Mouse (Mus musculus): ENCODE data around the gene Vtcn1. TPM values are rescaled to one million over a fixed set of nuclear protein-coding genes. Genes with fewer than 3 reads are reported as not detected.

Gene Vtcn1
- polyA plus RNA-seq, 1 experiment from 2014 or later: 0.19 TPM

- H3K27me3 ChIP-seq (replicated peaks): no peaks in the 10 kb centered on the region
- no peak overlapping the region for H3K4me3 ChIP-seq
- WGBS: 73% methylated on average over 6 of the region's 6 CpGs
- H3K36me3 ChIP-seq: peaks cover 37% of the 10 kb centered on the region
- H3K27ac ChIP-seq (replicated peaks): no peak overlapping the region
- H3K4me1 ChIP-seq: peaks cover 46% of the 10 kb centered on the region
- H3K4me2 ChIP-seq: no peak overlapping the region
- no peaks in the 10 kb centered on the region for H3K9me3 ChIP-seq
- ATAC-seq (ENCODE audit: extremely low read depth, insufficient number of reproducible peaks, low FRiP score, low TSS enrichment): no peak
- H3K9ac ChIP-seq: no peak overlapping the region
Measured at GRCm38 (mm10) chr3:100924065-100924732, 98.9 kb downstream of the Vtcn1 start.

GRCm38 (mm10) chr3:100925176-100925575, 99.9 kb downstream of the Vtcn1 start:
- ATAC-seq (ENCODE audit: extremely low read depth, insufficient number of reproducible peaks, low FRiP score, low TSS enrichment): no peak
- peaks cover 46% of the 10 kb centered on the region for H3K4me1 ChIP-seq
- no peak overlapping the region for H3K4me2 ChIP-seq
- no peak overlapping the region for H3K27ac ChIP-seq (replicated peaks)
- WGBS: 69% methylated on average over 16 of the region's 16 CpGs
- no peaks in the 10 kb centered on the region for H3K9me3 ChIP-seq
- no peak overlapping the region for H3K9ac ChIP-seq
- H3K4me3 ChIP-seq: no peak overlapping the region
- H3K36me3 ChIP-seq: peaks cover 46% of the 10 kb centered on the region
- H3K27me3 ChIP-seq (replicated peaks): no peaks in the 10 kb centered on the region

GRCm38 (mm10) chr3:100931332-100932076, 106.2 kb downstream of the Vtcn1 start:
- WGBS: 86% methylated on average over 23 of the region's 23 CpGs
- Histone ChIP-seq H3K27ac (replicated peaks) (no peak overlapping the region), H3K4me1 (no peaks in the 10 kb centered on the region), H3K9ac (no peak overlapping the region), H3K27me3 (replicated peaks) (no peaks in the 10 kb centered on the region), H3K4me3 (no peak overlapping the region), H3K9me3 (no peaks in the 10 kb centered on the region), H3K4me2 (no peak overlapping the region), H3K36me3 (peaks cover 93% of the 10 kb centered on the region)
- ATAC-seq (ENCODE audit: extremely low read depth, insufficient number of reproducible peaks, low FRiP score, low TSS enrichment): no peak

- Histone ChIP-seq H3K9me3 (no peaks in the 10 kb centered on the region), H3K4me3 (no peak overlapping the region), H3K36me3 (peaks cover 94% of the 10 kb centered on the region), H3K9ac (no peak overlapping the region), H3K27ac (replicated peaks) (no peak overlapping the region), H3K4me2 (no peak overlapping the region), H3K27me3 (replicated peaks) (no peaks in the 10 kb centered on the region), H3K4me1 (no peaks in the 10 kb centered on the region)
- WGBS: 70% methylated on average over 11 of the region's 11 CpGs
- no peak for ATAC-seq (ENCODE audit: extremely low read depth, insufficient number of reproducible peaks, low FRiP score, low TSS enrichment)
Measured at GRCm38 (mm10) chr3:100932077-100932944, 107.1 kb downstream of the Vtcn1 start.

GRCm38 (mm10) chr3:100935521-100935920, 110.3 kb downstream of the Vtcn1 start:
- ATAC-seq (ENCODE audit: extremely low read depth, insufficient number of reproducible peaks, low FRiP score, low TSS enrichment): no peak
- Histone ChIP-seq H3K4me1 (no peaks in the 10 kb centered on the region), H3K4me2 (no peak overlapping the region), H3K4me3 (no peak overlapping the region), H3K36me3 (peaks cover 96% of the 10 kb centered on the region), H3K9me3 (no peaks in the 10 kb centered on the region), H3K27me3 (replicated peaks) (no peaks in the 10 kb centered on the region), H3K9ac (no peak overlapping the region), H3K27ac (replicated peaks) (no peak overlapping the region)
- WGBS: 92% methylated on average over 6 of the region's 6 CpGs

- Histone ChIP-seq H3K4me1 (no peaks in the 10 kb centered on the region), H3K36me3 (peaks cover 96% of the 10 kb centered on the region), H3K9ac (no peak overlapping the region), H3K27me3 (replicated peaks) (no peaks in the 10 kb centered on the region), H3K4me3 (no peak overlapping the region), H3K27ac (replicated peaks) (no peak overlapping the region), H3K9me3 (no peaks in the 10 kb centered on the region), H3K4me2 (no peak overlapping the region)
- ATAC-seq (ENCODE audit: extremely low read depth, insufficient number of reproducible peaks, low FRiP score, low TSS enrichment): no peak
- WGBS: 92% methylated on average over 6 of the region's 6 CpGs
Measured at GRCm38 (mm10) chr3:100936201-100936600, 110.9 kb downstream of the Vtcn1 start.

- Histone ChIP-seq H3K36me3 (peaks cover 95% of the 10 kb centered on the region), H3K4me2 (no peak overlapping the region), H3K4me1 (no peaks in the 10 kb centered on the region), H3K9ac (no peak overlapping the region), H3K27me3 (replicated peaks) (no peaks in the 10 kb centered on the region), H3K27ac (replicated peaks) (no peak overlapping the region), H3K9me3 (no peaks in the 10 kb centered on the region), H3K4me3 (no peak overlapping the region)
- no peak for ATAC-seq (ENCODE audit: extremely low read depth, insufficient number of reproducible peaks, low FRiP score, low TSS enrichment)
- WGBS: 88% methylated on average over 4 of the region's 4 CpGs
Measured at GRCm38 (mm10) chr3:100938211-100938610, 113.0 kb downstream of the Vtcn1 start.

GRCm38 (mm10) chr3:100940496-100941037, 115.3 kb downstream of the Vtcn1 start:
- no peak overlapping the region for H3K4me2 ChIP-seq
- peaks cover 95% of the 10 kb centered on the region for H3K36me3 ChIP-seq
- no peak overlapping the region for H3K27ac ChIP-seq (replicated peaks)
- H3K27me3 ChIP-seq (replicated peaks): no peaks in the 10 kb centered on the region
- no peak overlapping the region for H3K4me3 ChIP-seq
- H3K9ac ChIP-seq: no peak overlapping the region
- no peaks in the 10 kb centered on the region for H3K9me3 ChIP-seq
- H3K4me1 ChIP-seq: no peaks in the 10 kb centered on the region
- 82% methylated on average over 4 of the region's 4 CpGs for WGBS
- no peak for ATAC-seq (ENCODE audit: extremely low read depth, insufficient number of reproducible peaks, low FRiP score, low TSS enrichment)

Other genes with a start within 250 kb of the Vtcn1 start
- gene Man1a2, start 140.0 kb upstream of the Vtcn1 start, polyA plus RNA-seq (2015; fragmentation: Nextera tagmentation; extraction: Ambion mirVana): 46.7 and 54.2 TPM in 2 replicates
- gene Trim45, start 96.7 kb downstream of the Vtcn1 start, polyA plus RNA-seq (2015; fragmentation: Nextera tagmentation; extraction: Ambion mirVana): 3.6 and 3.8 TPM in 2 replicates
- 10.4 and 11.7 TPM in 2 replicates for gene Ttf2, start 144.2 kb downstream of the Vtcn1 start, polyA plus RNA-seq (2015; fragmentation: Nextera tagmentation; extraction: Ambion mirVana)
- gene Cd101, start 204.1 kb downstream of the Vtcn1 start, polyA plus RNA-seq (2015; fragmentation: Nextera tagmentation; extraction: Ambion mirVana): 0.37 and 0.47 TPM in 2 replicates